Mouse (Mus musculus): ENCODE results near the gene Zfp870. TPM values are rescaled to one million over a fixed set of nuclear protein-coding genes. Genes with fewer than 3 reads are reported as not detected.

The Zfp870 gene
- 0.34 and 0.37 TPM in 2 replicates for polyA plus RNA-seq (2012; rRNA removed)

DNA sequence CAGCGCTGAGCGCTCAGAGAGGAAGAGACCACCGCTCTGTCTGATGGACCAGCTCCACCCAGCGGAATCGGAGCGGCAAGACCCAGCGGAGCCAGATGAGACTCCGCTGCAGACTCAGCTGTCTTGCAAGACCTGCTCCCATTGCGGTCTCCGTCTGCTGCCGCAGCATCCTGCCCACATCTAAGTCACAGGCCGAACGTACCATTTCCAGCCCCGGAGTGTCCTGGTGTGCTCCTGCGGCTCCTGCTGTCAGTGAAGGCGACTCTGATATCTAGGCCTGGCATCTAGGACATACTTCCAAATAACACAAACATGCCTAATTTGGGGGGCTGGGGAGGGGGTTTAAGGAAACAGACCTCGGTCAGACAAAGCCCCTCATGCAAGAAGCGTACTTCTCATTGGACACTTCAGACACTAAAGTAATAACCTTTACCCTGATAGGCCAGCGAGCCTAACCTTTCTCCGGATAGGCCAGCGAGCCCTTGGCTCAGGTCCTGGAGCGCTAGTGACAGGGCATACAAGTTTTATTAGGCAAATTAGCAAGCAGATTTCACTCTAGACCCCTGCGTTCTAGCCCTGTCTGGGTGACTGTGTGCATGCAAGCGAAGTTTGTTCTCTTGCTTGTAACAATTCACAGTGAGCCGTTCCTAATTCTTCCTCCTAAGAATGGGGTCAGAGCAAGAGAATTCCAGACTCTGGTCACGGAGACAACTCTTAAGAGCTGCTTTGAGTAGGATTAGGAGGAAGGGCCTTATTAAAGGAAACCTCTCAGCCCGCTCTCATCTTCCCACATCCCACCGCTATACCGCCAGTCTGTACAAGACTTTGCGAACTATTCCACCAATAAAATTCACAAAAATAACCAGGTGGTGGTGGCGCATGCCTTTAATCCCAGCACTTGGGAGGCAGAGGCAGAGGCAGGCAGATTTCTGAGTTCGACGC lies at the start of gene Zfp870:
Gene Zfp870, minus strand, starts transcription at position 404 of the 942 bp plus-strand sequence.
- H3K36me3 ChIP-seq (ENCODE audit: control insufficient read depth, insufficient read depth, low read length) = no peaks in the 10 kb centered on the region
- H3K4me3 ChIP-seq (ENCODE audit: control insufficient read depth, insufficient read depth, low read length) = peak within 1 kb of the TSS; percentile 36
- no peaks in the 10 kb centered on the region for H3K27me3 ChIP-seq (ENCODE audit: control insufficient read depth, insufficient read depth, low read length)
- DNase-seq = peak; percentile 82
- TF ChIP-seq CTCF (IDR thresholded peaks at IDR 0.05; ENCODE audit: borderline replicate concordance, control insufficient read depth, extremely low read depth, insufficient read depth, low read length, poor library complexity) = peak; percentile 67; the same call in 1 of the 2 replicates
- TF ChIP-seq POLR2A (IDR thresholded peaks at IDR 0.05; ENCODE audit: control insufficient read depth, extremely low read depth, insufficient read depth, low read length, poor library complexity) = no peak
- 20% methylated on average over 33 of the region's 33 CpGs for WGBS
- H3K4me1 ChIP-seq (replicated peaks; ENCODE audit: control insufficient read depth, insufficient read depth, low read length) = peaks cover 10% of the 10 kb centered on the region
- no peak within 1 kb of the TSS for H3K27ac ChIP-seq (ENCODE audit: control insufficient read depth, insufficient read depth, low read length)

DNA sequence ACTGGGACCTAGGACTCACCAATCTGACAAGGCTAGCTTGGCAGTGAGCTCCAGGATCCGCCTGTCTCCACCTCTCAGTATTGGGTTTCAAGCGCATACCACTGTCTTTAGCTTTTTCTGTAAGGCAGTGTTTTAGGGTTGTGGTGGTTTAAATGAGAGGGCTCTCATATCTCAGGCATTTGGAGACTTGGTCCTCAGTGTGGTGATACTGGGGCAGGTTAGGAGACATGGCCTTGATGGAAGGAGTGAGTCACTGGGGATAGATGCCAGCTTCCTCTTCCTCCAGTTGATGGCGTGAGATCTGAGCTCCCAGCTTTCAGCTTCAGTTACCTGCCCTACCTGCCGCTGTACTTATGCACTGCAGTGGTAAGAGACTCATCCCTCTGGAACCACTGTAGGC lies 48.4 kb upstream of the Zfp870 start:
- no peaks in the 10 kb centered on the region for H3K36me3 ChIP-seq (ENCODE audit: control insufficient read depth, insufficient read depth, low read length)
- no peak for DNase-seq
- TF ChIP-seq POLR2A (IDR thresholded peaks at IDR 0.05; ENCODE audit: control insufficient read depth, extremely low read depth, insufficient read depth, low read length, poor library complexity) = no peak
- TF ChIP-seq CTCF (IDR thresholded peaks at IDR 0.05; ENCODE audit: borderline replicate concordance, control insufficient read depth, extremely low read depth, insufficient read depth, low read length, poor library complexity) = no peak

DNA sequence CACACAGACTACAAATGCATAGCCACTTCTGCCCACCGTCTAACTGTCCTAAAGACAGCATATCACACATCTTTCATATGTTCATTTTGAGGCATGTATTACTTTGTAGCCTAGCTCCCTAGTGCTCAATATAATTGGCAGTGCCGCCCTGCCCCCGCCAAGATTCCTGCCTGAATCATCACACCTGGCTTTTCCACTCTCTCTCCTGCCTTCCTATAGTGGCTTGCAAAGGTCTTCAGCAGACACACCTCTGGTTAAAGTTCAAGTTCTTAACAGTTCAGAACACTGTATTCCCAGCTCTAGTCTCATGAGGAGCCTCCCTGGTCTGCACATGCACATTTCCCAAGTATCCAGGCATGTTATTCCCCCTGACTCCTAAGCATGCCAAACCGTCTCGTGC lies 36.4 kb upstream of the Zfp870 start:
- DNase-seq = no peak
- no peak for TF ChIP-seq POLR2A (IDR thresholded peaks at IDR 0.05; ENCODE audit: control insufficient read depth, extremely low read depth, insufficient read depth, low read length, poor library complexity)
- no peak for TF ChIP-seq CTCF (IDR thresholded peaks at IDR 0.05; ENCODE audit: borderline replicate concordance, control insufficient read depth, extremely low read depth, insufficient read depth, low read length, poor library complexity)
- WGBS = 96% methylated on average over 5 of the region's 5 CpGs
- Histone ChIP-seq H3K27me3 (ENCODE audit: control insufficient read depth, insufficient read depth, low read length) (no peaks in the 10 kb centered on the region), H3K36me3 (ENCODE audit: control insufficient read depth, insufficient read depth, low read length) (no peaks in the 10 kb centered on the region), H3K4me1 (replicated peaks; ENCODE audit: control insufficient read depth, insufficient read depth, low read length) (peaks cover 7% of the 10 kb centered on the region), H3K27ac (ENCODE audit: control insufficient read depth, insufficient read depth, low read length) (no peak overlapping the region), H3K4me3 (ENCODE audit: control insufficient read depth, insufficient read depth, low read length) (no peak overlapping the region)

More for the DNA sequence above, 48.4 kb upstream of the Zfp870 start:
- Histone ChIP-seq H3K4me3 (ENCODE audit: control insufficient read depth, insufficient read depth, low read length) (no peak overlapping the region), H3K27me3 (ENCODE audit: control insufficient read depth, insufficient read depth, low read length) (no peaks in the 10 kb centered on the region), H3K4me1 (replicated peaks; ENCODE audit: control insufficient read depth, insufficient read depth, low read length) (no peaks in the 10 kb centered on the region), H3K27ac (ENCODE audit: control insufficient read depth, insufficient read depth, low read length) (no peak overlapping the region)
- 95% methylated on average over 4 of the region's 4 CpGs for WGBS

DNA sequence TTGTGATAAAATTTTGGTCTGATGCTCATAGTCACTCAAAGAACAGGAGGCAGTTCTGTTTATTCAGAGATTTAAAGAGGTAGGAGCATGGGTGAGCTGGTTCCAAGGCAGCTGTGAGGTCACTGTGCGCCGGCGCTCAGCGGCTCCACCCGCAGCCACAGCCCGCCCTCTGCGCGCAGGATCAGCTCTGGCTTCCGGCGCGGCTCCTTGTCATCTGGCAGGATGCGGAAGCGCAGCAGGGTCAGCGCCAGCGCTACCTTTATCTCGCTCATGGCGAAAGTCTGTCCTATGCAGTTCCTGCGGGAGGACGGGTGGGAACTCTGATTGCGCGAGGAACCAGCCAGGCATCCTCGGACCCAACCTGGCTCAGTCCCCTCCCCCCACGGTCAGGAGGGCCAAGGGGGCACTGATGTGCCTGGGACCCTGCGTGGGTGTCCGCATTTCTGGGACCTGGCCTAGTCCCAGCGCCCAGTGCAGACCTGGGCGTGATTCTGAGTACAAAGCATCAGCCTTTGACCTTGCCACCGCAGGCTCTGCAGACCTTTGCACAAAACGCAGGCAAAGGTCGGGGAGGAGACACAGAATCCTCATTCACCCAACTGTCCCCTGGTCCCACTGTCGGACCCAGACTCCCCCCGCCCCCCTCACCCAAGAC lies 33.3 kb upstream of the Zfp870 start:
- peak; percentile 66 for DNase-seq
- 25% methylated on average over 32 of the region's 32 CpGs for WGBS

DNA sequence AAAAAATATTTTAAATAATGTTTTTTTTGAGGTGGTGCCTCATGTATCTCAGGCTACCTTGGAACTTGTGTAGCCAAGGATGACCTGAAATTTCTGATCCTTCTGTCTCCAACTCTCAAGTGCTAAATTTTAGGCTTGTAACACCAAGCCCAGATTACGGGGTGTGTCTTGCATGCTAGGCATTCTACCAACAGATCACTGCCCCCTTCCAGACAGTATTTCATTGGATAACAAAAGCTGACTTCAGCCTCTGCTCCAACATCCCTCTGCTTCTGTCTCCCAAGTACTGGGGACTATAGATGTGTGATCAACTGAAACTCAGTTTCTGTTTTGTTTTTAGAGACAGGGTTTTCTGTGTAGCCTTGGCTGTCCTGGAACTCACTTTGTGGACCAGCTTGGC lies 32.2 kb upstream of the Zfp870 start:
- Histone ChIP-seq H3K27ac (ENCODE audit: control insufficient read depth, insufficient read depth, low read length) (no peak overlapping the region), H3K4me1 (replicated peaks; ENCODE audit: control insufficient read depth, insufficient read depth, low read length) (peaks cover 7% of the 10 kb centered on the region), H3K36me3 (ENCODE audit: control insufficient read depth, insufficient read depth, low read length) (no peaks in the 10 kb centered on the region), H3K27me3 (ENCODE audit: control insufficient read depth, insufficient read depth, low read length) (no peaks in the 10 kb centered on the region), H3K4me3 (ENCODE audit: control insufficient read depth, insufficient read depth, low read length) (no peak overlapping the region)
- WGBS = 95% methylated on average over 1 of the region's 1 CpGs
- no peak for DNase-seq
- no peak for TF ChIP-seq CTCF (IDR thresholded peaks at IDR 0.05; ENCODE audit: borderline replicate concordance, control insufficient read depth, extremely low read depth, insufficient read depth, low read length, poor library complexity)
- no peak for TF ChIP-seq POLR2A (IDR thresholded peaks at IDR 0.05; ENCODE audit: control insufficient read depth, extremely low read depth, insufficient read depth, low read length, poor library complexity)

More for the DNA sequence above, 33.3 kb upstream of the Zfp870 start:
- H3K27ac ChIP-seq (ENCODE audit: control insufficient read depth, insufficient read depth, low read length) = no peak overlapping the region
- TF ChIP-seq POLR2A (IDR thresholded peaks at IDR 0.05; ENCODE audit: control insufficient read depth, extremely low read depth, insufficient read depth, low read length, poor library complexity) (peak; percentile 73), CTCF (IDR thresholded peaks at IDR 0.05; ENCODE audit: borderline replicate concordance, control insufficient read depth, extremely low read depth, insufficient read depth, low read length, poor library complexity) (0 out of 2 replicates have a peak, but pooled peaks have one; percentile 16)
- H3K36me3 ChIP-seq (ENCODE audit: control insufficient read depth, insufficient read depth, low read length) = no peaks in the 10 kb centered on the region
- peaks cover 7% of the 10 kb centered on the region for H3K4me1 ChIP-seq (replicated peaks; ENCODE audit: control insufficient read depth, insufficient read depth, low read length)
- H3K27me3 ChIP-seq (ENCODE audit: control insufficient read depth, insufficient read depth, low read length) = no peaks in the 10 kb centered on the region
- peak overlapping the region; percentile 72 for H3K4me3 ChIP-seq (ENCODE audit: control insufficient read depth, insufficient read depth, low read length)

DNA sequence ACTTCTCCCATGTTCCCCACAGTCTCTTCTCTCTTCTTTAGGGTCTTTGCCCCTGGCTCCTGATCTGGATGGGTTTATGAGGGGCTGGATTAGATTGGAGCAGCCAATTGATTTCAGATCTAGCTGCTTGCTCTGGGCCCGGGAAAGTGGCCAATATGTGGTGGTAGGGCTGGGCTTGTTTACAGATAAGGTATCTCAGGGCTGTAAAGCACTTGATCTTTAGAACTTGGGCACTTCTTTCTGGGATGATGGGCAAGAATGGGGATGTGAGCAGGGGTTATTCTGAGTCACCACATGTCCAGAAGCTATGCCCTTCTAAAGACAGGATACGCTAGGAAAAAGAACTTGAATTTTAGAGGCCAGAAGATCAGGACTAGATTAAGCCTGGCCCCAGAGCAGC lies 27.7 kb upstream of the Zfp870 start:
- no peak overlapping the region for H3K27ac ChIP-seq (ENCODE audit: control insufficient read depth, insufficient read depth, low read length)
- 55% methylated on average over 2 of the region's 2 CpGs for WGBS
- no peaks in the 10 kb centered on the region for H3K36me3 ChIP-seq (ENCODE audit: control insufficient read depth, insufficient read depth, low read length)
- H3K4me1 ChIP-seq (replicated peaks; ENCODE audit: control insufficient read depth, insufficient read depth, low read length) = no peaks in the 10 kb centered on the region
- TF ChIP-seq POLR2A (IDR thresholded peaks at IDR 0.05; ENCODE audit: control insufficient read depth, extremely low read depth, insufficient read depth, low read length, poor library complexity) (no peak), CTCF (IDR thresholded peaks at IDR 0.05; ENCODE audit: borderline replicate concordance, control insufficient read depth, extremely low read depth, insufficient read depth, low read length, poor library complexity) (no peak)
- no peaks in the 10 kb centered on the region for H3K27me3 ChIP-seq (ENCODE audit: control insufficient read depth, insufficient read depth, low read length)
- no peak overlapping the region for H3K4me3 ChIP-seq (ENCODE audit: control insufficient read depth, insufficient read depth, low read length)
- DNase-seq = no peak

Measured in thymus, adult 2 months (tissue).